20 mouse cellular contexts compared by ENCODE assay signal in genomic region chr5:124851572-124851971, GRCm38 (mm10). TPM values are rescaled to one million over a fixed set of nuclear protein-coding genes. Genes with fewer than 3 reads are reported as not detected.
A peak's percentile ranks its signal among the peaks of the same experiment; 100 is the strongest.
DNase-seq lines count a peak whose midpoint lies in the region; ATAC-seq and TF ChIP-seq lines count a peak whose summit lies in the region.
"Had no signal": no experiment of that assay in that cellular context is flagged by ENCODE, and none has a peak within 500 bp of the region (broad histone marks: within the 10 kb centered on the region; RNA-seq: fewer than 3 reads in every experiment).

No protein-coding gene starts in this region.

- in situ Hi-C loops in ES-E14 (cut with MboI; ENCODE audit: low sequenced_read_pairs in 2 of 2, unreplicated experiment in 2 of 2) = no loop called here

- WGBS in cerebellum, adult 2 months = 42% methylated on average over 4 of the region's 4 CpGs
- 57% methylated on average over 4 of the region's 4 CpGs for WGBS in intestine, embryonic 16.5 days
- WGBS in intestine, embryonic 15.5 days = 61% methylated on average over 4 of the region's 4 CpGs
- 44% methylated on average over 4 of the region's 4 CpGs for WGBS in lung, postnatal 0 days

- no peaks in the 10 kb centered on the region for H3K36me3 ChIP-seq in intestine, embryonic 16.5 days (ENCODE audit: control insufficient read depth, insufficient read depth, low read length)
- H3K36me3 ChIP-seq in intestine, embryonic 15.5 days = no peaks in the 10 kb centered on the region
- no peaks in the 10 kb centered on the region for H3K36me3 ChIP-seq in ES-E14 (ENCODE audit: control insufficient read depth, insufficient read depth, low read length, poor library complexity, severe bottlenecking)
- no peaks in the 10 kb centered on the region for H3K36me3 ChIP-seq in lung, postnatal 0 days (ENCODE audit: insufficient read depth, low read length)
- H3K36me3 ChIP-seq: forebrain, embryonic 10.5 days; heart, embryonic 15.5 days; midbrain, embryonic 13.5 days had no signal

- H3K9me3 ChIP-seq in intestine, embryonic 16.5 days (ENCODE audit: control insufficient read depth, low read length) = no peaks in the 10 kb centered on the region
- H3K9me3 ChIP-seq in intestine, embryonic 15.5 days = no peaks in the 10 kb centered on the region
- H3K9me3 ChIP-seq in ES-E14 (ENCODE audit: control insufficient read depth, insufficient read depth, low read depth, low read length) = no peaks in the 10 kb centered on the region
- no peaks in the 10 kb centered on the region for H3K9me3 ChIP-seq in lung, postnatal 0 days (ENCODE audit: low read length)
- H3K9me3 ChIP-seq: forebrain, embryonic 10.5 days; heart, embryonic 15.5 days; midbrain, embryonic 13.5 days had no signal

- TF ChIP-seq CTCF in cerebellum, adult 2 months (IDR thresholded peaks at IDR 0.05; ENCODE audit: borderline replicate concordance, insufficient read depth, low read depth, low read length) = no peak
- TF ChIP-seq CTCF in lung, postnatal 0 days (IDR thresholded peaks at IDR 0.05) = no peak

- TF ChIP-seq EP300 in lung, postnatal 0 days (IDR thresholded peaks at IDR 0.05) = no peak

- no peak overlapping the region for H3K4me3 ChIP-seq in cerebellum, adult 2 months (replicated peaks; ENCODE audit: insufficient read depth, low read depth, low read length)
- H3K4me3 ChIP-seq in intestine, embryonic 16.5 days (ENCODE audit: low read length) = no peak overlapping the region
- H3K4me3 ChIP-seq in intestine, embryonic 15.5 days (replicated peaks) = no peak overlapping the region
- H3K4me3 ChIP-seq in ES-E14 (ENCODE audit: insufficient read depth in 1 of 2, low read depth in 1 of 2, low read length in 2 of 2, poor library complexity in 1 of 2, severe bottlenecking in 1 of 2) = no peak overlapping the region
- no peak overlapping the region for H3K4me3 ChIP-seq in lung, postnatal 0 days (ENCODE audit: low read depth, low read length)
- H3K4me3 ChIP-seq: forebrain, embryonic 10.5 days; heart, embryonic 15.5 days; midbrain, embryonic 13.5 days had no signal

- intact Hi-C loops in left cerebral cortex, postnatal 10 days (cut with DNase I) = no loop called here

- H3K4me2 ChIP-seq in intestine, embryonic 16.5 days (ENCODE audit: low read depth, low read length) = no peak overlapping the region
- no peak overlapping the region for H3K4me2 ChIP-seq in intestine, embryonic 15.5 days (replicated peaks)
- no peak overlapping the region for H3K4me2 ChIP-seq in lung, postnatal 0 days (replicated peaks; ENCODE audit: low read depth, low read length)
- H3K4me2 ChIP-seq: heart, embryonic 15.5 days; hindbrain, embryonic 14.5 days; midbrain, embryonic 13.5 days had no signal

- peaks cover 36% of the 10 kb centered on the region for H3K4me1 ChIP-seq in cerebellum, adult 2 months (ENCODE audit: control insufficient read depth, insufficient read depth, low read length)
- peaks cover 3% of the 10 kb centered on the region; the same call in 1 of the 2 replicates for H3K4me1 ChIP-seq in intestine, embryonic 16.5 days (ENCODE audit: control insufficient read depth, insufficient read depth, low read length)
- H3K4me1 ChIP-seq in intestine, embryonic 15.5 days (replicated peaks) = no peaks in the 10 kb centered on the region
- H3K4me1 ChIP-seq in ES-E14 (ENCODE audit: control insufficient read depth in 2 of 2, insufficient read depth in 2 of 2, low read length in 2 of 2, poor library complexity in 1 of 2) = peaks cover 3 to 9% of the 10 kb centered on the region in 2 experiments; a peak in 1 of 4 replicates
- H3K4me1 ChIP-seq in lung, postnatal 0 days (ENCODE audit: insufficient read depth, low read depth, low read length) = no peaks in the 10 kb centered on the region; the same call in 1 of the 2 replicates
- H3K4me1 ChIP-seq: heart, embryonic 15.5 days had no signal

- no peak for TF ChIP-seq POLR2A in cerebellum, adult 2 months (IDR thresholded peaks at IDR 0.05; ENCODE audit: borderline replicate concordance, insufficient read depth, low read length)

- peak in 1 of 2 experiments; percentile 72 for DNase-seq in cerebellum, adult 2 months
- DNase-seq in cerebellum, postnatal 10 days = no peak
- DNase-seq in ES-E14 (ENCODE audit: low read depth, low spot score) = peak; percentile 47
- peak; percentile 39 for DNase-seq in lung, postnatal 0 days (ENCODE audit: low spot score)
- DNase-seq in left cerebral cortex, postnatal 10 days (ENCODE audit: extremely low spot score in 1 of 2, low spot score in 2 of 2) = no peak
- DNase-seq: adrenal gland, postnatal 14 days; embryo, embryonic 11 days; gastrocnemius, postnatal 36 days; kidney, adult 11 months; kidney, postnatal 25 days; right cerebral cortex, adult 18-20 months; thymus, postnatal 25 days had no signal

- peak overlapping the region; percentile 6 for H3K27ac ChIP-seq in cerebellum, adult 2 months (ENCODE audit: insufficient read depth, low read length)
- H3K27ac ChIP-seq in intestine, embryonic 16.5 days (ENCODE audit: low read length) = no peak overlapping the region
- H3K27ac ChIP-seq in intestine, embryonic 15.5 days = no peak overlapping the region
- no peak overlapping the region for H3K27ac ChIP-seq in ES-E14 (ENCODE audit: insufficient read depth, low read depth, low read length, poor library complexity, severe bottlenecking)
- H3K27ac ChIP-seq in lung, postnatal 0 days (ENCODE audit: low read length) = no peak overlapping the region
- H3K27ac ChIP-seq: forebrain, embryonic 10.5 days; heart, embryonic 15.5 days; hindbrain, embryonic 14.5 days; midbrain, embryonic 13.5 days had no signal

- H3K27me3 ChIP-seq in cerebellum, adult 2 months (ENCODE audit: control insufficient read depth, insufficient read depth, low read length) = no peaks in the 10 kb centered on the region
- H3K27me3 ChIP-seq in intestine, embryonic 16.5 days (replicated peaks; ENCODE audit: control insufficient read depth, insufficient read depth, low read length) = no peaks in the 10 kb centered on the region
- no peaks in the 10 kb centered on the region for H3K27me3 ChIP-seq in intestine, embryonic 15.5 days (replicated peaks)
- H3K27me3 ChIP-seq in lung, postnatal 0 days (replicated peaks; ENCODE audit: insufficient read depth, low read length) = no peaks in the 10 kb centered on the region
- H3K27me3 ChIP-seq: midbrain, embryonic 13.5 days had no signal

- ATAC-seq in intestine, embryonic 16.5 days = peak; percentile 46; the same call in 1 of the 2 replicates
- no peak for ATAC-seq in intestine, embryonic 15.5 days
- peak; percentile 89 for ATAC-seq in lung, postnatal 0 days
- ATAC-seq in CD4-positive, CD25-positive, alpha-beta regulatory T cell, adult 4 months = no peak
- ATAC-seq: midbrain, embryonic 13.5 days had no signal

- H3K9ac ChIP-seq in intestine, embryonic 16.5 days (ENCODE audit: low read depth, low read length) = no peak overlapping the region
- no peak overlapping the region for H3K9ac ChIP-seq in intestine, embryonic 15.5 days
- H3K9ac ChIP-seq in ES-E14 (ENCODE audit: insufficient read depth, low read depth, low read length, poor library complexity, severe bottlenecking) = no peak overlapping the region
- H3K9ac ChIP-seq in lung, postnatal 0 days (replicated peaks; ENCODE audit: low read depth) = no peak overlapping the region
- H3K9ac ChIP-seq: heart, embryonic 15.5 days; hindbrain, embryonic 14.5 days; midbrain, embryonic 13.5 days had no signal

TF ChIP-seq in ES-E14, 5 proteins besides CTCF, POLR2A, EP300 and RAD21:
- no peak for TF ChIP-seq ZC3H11A (IDR thresholded peaks at IDR 0.05; ENCODE audit: borderline replicate concordance, low read depth, low read length)
- TF ChIP-seq HCFC1 (IDR thresholded peaks at IDR 0.05; ENCODE audit: borderline replicate concordance, insufficient read depth, low read length) = no peak
- no peak for TF ChIP-seq CHD2 (IDR thresholded peaks at IDR 0.05; ENCODE audit: low read depth, low read length)
- no peak for TF ChIP-seq ZNF384 (IDR thresholded peaks at IDR 0.05; ENCODE audit: low read depth, low read length)

RNA-seq across cellular contexts. Expression of gene Ccdc92, which starts 10.7 kb away (rescaled TPM):
- 183 and 200 TPM in 2 replicates for polyA plus RNA-seq in cerebellum, adult 2 months (2012; rRNA removed)
- polyA plus RNA-seq in intestine, embryonic 16.5 days (2015; fragmentation: Nextera tagmentation; extraction: Ambion mirVana) = 4.1 and 4.3 TPM in 2 replicates
- 6.4 and 6.6 TPM in 2 replicates for polyA plus RNA-seq in intestine, embryonic 15.5 days (2015; fragmentation: Nextera tagmentation; extraction: Ambion mirVana)
- total RNA-seq in ES-E14 (2012; rRNA removed) = 3.9 and 5.0 TPM in 2 replicates
- polyA plus RNA-seq in lung, postnatal 0 days (2015; fragmentation: Nextera tagmentation; extraction: Ambion mirVana) = 9.8 and 10.7 TPM in 2 replicates
- polyA plus RNA-seq in CD4-positive, CD25-positive, alpha-beta regulatory T cell, adult 4 months (2017; shearing (Covaris generic)) = 1 to 10 TPM; 3.1 to 3.7 TPM
- total RNA-seq in left cerebral cortex, postnatal 10 days (2021) = 10 to 100 TPM; 38.7 to 43.3 TPM
- total RNA-seq: liver, adult 2 months had no signal

RNA-seq across cellular contexts. Expression of gene Zfp664, which starts 10.9 kb away (rescaled TPM):
- 67.2 and 72.9 TPM in 2 replicates for polyA plus RNA-seq in cerebellum, adult 2 months (2012; rRNA removed)
- polyA plus RNA-seq in intestine, embryonic 16.5 days (2015; fragmentation: Nextera tagmentation; extraction: Ambion mirVana) = 48.1 and 54.0 TPM in 2 replicates
- 77.1 and 77.4 TPM in 2 replicates for polyA plus RNA-seq in intestine, embryonic 15.5 days (2015; fragmentation: Nextera tagmentation; extraction: Ambion mirVana)
- 22.6 and 27.4 TPM in 2 replicates for total RNA-seq in ES-E14 (2012; rRNA removed)
- polyA plus RNA-seq in lung, postnatal 0 days (2015; fragmentation: Nextera tagmentation; extraction: Ambion mirVana) = 79.5 and 90.5 TPM in 2 replicates
- polyA plus RNA-seq in CD4-positive, CD25-positive, alpha-beta regulatory T cell, adult 4 months (2017; shearing (Covaris generic)) = 10 to 100 TPM in 1 of 2 experiments, 1 to 10 TPM in 1; 8.3 to 11.2 TPM
- 10 to 100 TPM; 46.4 to 49.7 TPM for total RNA-seq in left cerebral cortex, postnatal 10 days (2021)

Comparison
In these comparisons a context has a peak if more than half of its experiments do, and no peak if none do; other contexts are left out.
1. ATAC-seq: peak in intestine, embryonic 16.5 days (single experiment) and lung, postnatal 0 days (single experiment); none in intestine, embryonic 15.5 days (single experiment) and CD4-positive, CD25-positive, alpha-beta regulatory T cell, adult 4 months (single experiment).
2. DNase-seq: peak in ES-E14 (single experiment) and lung, postnatal 0 days (single experiment); none in cerebellum, postnatal 10 days (0 of 2) and left cerebral cortex, postnatal 10 days (0 of 2).
3. RNA of gene Ccdc92, which starts 10.7 kb away (polyA plus RNA-seq): 183 to 200 TPM in cerebellum, adult 2 months; 9.8 to 10.7 TPM in lung, postnatal 0 days, 6.4 to 6.6 TPM in intestine, embryonic 15.5 days, 4.1 to 4.3 TPM in intestine, embryonic 16.5 days and 3.1 to 3.7 TPM in CD4-positive, CD25-positive, alpha-beta regulatory T cell, adult 4 months; every median in the first group is over 10 times any median in the second.